ENCODE assay signal across 19 mouse cellular contexts in genomic region chr17:68069008-68069407, GRCm38 (mm10).
A peak's percentile ranks its signal among the peaks of the same experiment; 100 is the strongest.
DNase-seq lines count a peak whose midpoint lies in the region; ATAC-seq and TF ChIP-seq lines count a peak whose summit lies in the region.
"Had no signal": no experiment of that assay in that cellular context is flagged by ENCODE, and none has a peak within 500 bp of the region (broad histone marks: within the 10 kb centered on the region; RNA-seq: fewer than 3 reads in every experiment).

No protein-coding gene starts in this region.

- H3K27me3 ChIP-seq in lung, embryonic 14.5 days (ENCODE audit: insufficient read depth, low read length): no peaks in the 10 kb centered on the region
- H3K27me3 ChIP-seq in Patski: no peaks in the 10 kb centered on the region
- H3K27me3 ChIP-seq in stomach, embryonic 14.5 days (ENCODE audit: control insufficient read depth, insufficient read depth, low read length): no peaks in the 10 kb centered on the region
- H3K27me3 ChIP-seq: forebrain, embryonic 12.5 days; limb, embryonic 12.5 days; midbrain, embryonic 12.5 days; neural tube, embryonic 12.5 days had no signal

- no peak overlapping the region for H3K9ac ChIP-seq in lung, embryonic 14.5 days
- no peak overlapping the region for H3K9ac ChIP-seq in stomach, embryonic 14.5 days (replicated peaks; ENCODE audit: low read depth, low read length)
- H3K9ac ChIP-seq: forebrain, embryonic 12.5 days; limb, embryonic 12.5 days; liver, embryonic 14.5 days; midbrain, embryonic 12.5 days; neural tube, embryonic 12.5 days had no signal

- POLR2A ChIA-PET in Patski (lab: Charles Lee): no interaction called here

- in situ Hi-C loops in Patski (cut with MboI; ENCODE audit: low pct_unique_long_range_greater_than_20kb): no loop called here

- TF ChIP-seq CTCF in lung, embryonic 14.5 days (IDR thresholded peaks at IDR 0.05; ENCODE audit: low read depth): no peak
- TF ChIP-seq CTCF in Patski (IDR thresholded peaks at IDR 0.05): no peak

- ATAC-seq in lung, embryonic 14.5 days (ENCODE audit: insufficient read depth): 0 out of 2 replicates have a peak, but pooled peaks have one; percentile 4
- peak; percentile 75 for ATAC-seq in Patski
- no peak for ATAC-seq in stomach, embryonic 14.5 days (ENCODE audit: insufficient number of reproducible peaks, insufficient read depth, low FRiP score, low read depth)

- peaks cover 7% of the 10 kb centered on the region for H3K4me1 ChIP-seq in lung, embryonic 14.5 days (ENCODE audit: insufficient read depth)
- H3K4me1 ChIP-seq in stomach, embryonic 14.5 days (ENCODE audit: control insufficient read depth, insufficient read depth, low read length): peaks cover 11% of the 10 kb centered on the region
- H3K4me1 ChIP-seq: neural tube, embryonic 12.5 days had no signal

- peak; percentile 9 for DNase-seq in embryo, embryonic 9.5 days (ENCODE audit: extremely low spot score)
- no peak for DNase-seq in embryo, embryonic 11 days
- DNase-seq in lung, embryonic 14.5 days: peak; percentile 42
- no peak for DNase-seq in lung, postnatal 25 days (ENCODE audit: low spot score)
- DNase-seq in Patski (ENCODE audit: low read depth, low spot score): no peak
- no peak for DNase-seq in cerebellum, adult 11 months
- DNase-seq in cerebellum, postnatal 10 days: no peak
- DNase-seq: adrenal gland, postnatal 36 days; cerebellum, adult 18-20 months; gastrocnemius, adult 2 months had no signal

- peak overlapping the region; percentile 38 for H3K4me2 ChIP-seq in lung, embryonic 14.5 days
- H3K4me2 ChIP-seq in stomach, embryonic 14.5 days (replicated peaks; ENCODE audit: low read depth, low read length): peak overlapping the region; percentile 10; the same call in 1 of the 2 replicates
- H3K4me2 ChIP-seq: forebrain, embryonic 12.5 days; limb, embryonic 12.5 days; midbrain, embryonic 12.5 days; neural tube, embryonic 12.5 days had no signal

- WGBS in lung, embryonic 14.5 days: 28% methylated on average over 7 of the region's 7 CpGs
- 29% methylated on average over 7 of the region's 7 CpGs for WGBS in stomach, embryonic 14.5 days

- no peaks in the 10 kb centered on the region for H3K36me3 ChIP-seq in lung, embryonic 14.5 days (ENCODE audit: insufficient read depth)
- no peaks in the 10 kb centered on the region for H3K36me3 ChIP-seq in stomach, embryonic 14.5 days (ENCODE audit: control insufficient read depth, insufficient read depth, low read length)
- H3K36me3 ChIP-seq: forebrain, embryonic 12.5 days; G1E; heart, embryonic 10.5 days; limb, embryonic 12.5 days; midbrain, embryonic 12.5 days; neural tube, embryonic 12.5 days had no signal

- CTCF ChIA-PET in Patski (lab: Charles Lee): interaction anchor here (1.2 kb wide), 1 partner anchor 8 kb away, joined by 3 read pairs; no protein-coding TSS in a partner anchor

- H3K9me3 ChIP-seq in lung, embryonic 14.5 days (ENCODE audit: low read depth, low read length): no peaks in the 10 kb centered on the region
- no peaks in the 10 kb centered on the region for H3K9me3 ChIP-seq in stomach, embryonic 14.5 days (ENCODE audit: control insufficient read depth, low read depth, low read length)
- H3K9me3 ChIP-seq: forebrain, embryonic 12.5 days; heart, embryonic 10.5 days; limb, embryonic 12.5 days; midbrain, embryonic 12.5 days; neural tube, embryonic 12.5 days had no signal

- H3K4me3 ChIP-seq in lung, embryonic 14.5 days (ENCODE audit: low read depth, low read length): no peak overlapping the region
- H3K4me3 ChIP-seq in stomach, embryonic 14.5 days (ENCODE audit: low read depth, low read length): no peak overlapping the region
- H3K4me3 ChIP-seq: forebrain, embryonic 12.5 days; gastrocnemius, adult 2 months; heart, embryonic 10.5 days; limb, embryonic 12.5 days; midbrain, embryonic 12.5 days; neural tube, embryonic 12.5 days had no signal

- H3K27ac ChIP-seq in lung, embryonic 14.5 days (ENCODE audit: low read depth): peak overlapping the region; percentile 67
- H3K27ac ChIP-seq in stomach, embryonic 14.5 days (ENCODE audit: low read length): peak overlapping the region; percentile 84
- H3K27ac ChIP-seq: forebrain, embryonic 12.5 days; gastrocnemius, adult 2 months; heart, embryonic 10.5 days; limb, embryonic 12.5 days; liver, embryonic 14.5 days; macrophage; midbrain, embryonic 12.5 days; neural tube, embryonic 12.5 days had no signal

Comparison
In these comparisons a context has a peak if more than half of its experiments do, and no peak if none do; other contexts are left out.
1. DNase-seq: peak in embryo, embryonic 9.5 days (single experiment) and lung, embryonic 14.5 days (single experiment); none in embryo, embryonic 11 days (single experiment), lung, postnatal 25 days (single experiment), Patski (single experiment), cerebellum, adult 11 months (single experiment) and cerebellum, postnatal 10 days (0 of 2).